Mouse (Mus musculus) liver, adult 2 months (tissue): ENCODE measurements at regions not wholly inside any gene's neighbourhood (a gene's known extent, or its start where the extent isn't known, plus 50 kb on each side); places are given as distances from the start of the nearest gene placed in this dataset.

ENCODE experiments used
- DNase-seq: peaks from one replicate; pipeline ENCODE4 v3.0.0-alpha.2; 2011; ENCODE audit warnings: low read depth, low spot score; ENCODE audit errors: extremely low read depth
- H3K27ac ChIP-seq: fragments of 200-500 bp; replicated peaks from 2 replicates; pipeline ENCODE4 v1.5.1; 2012; ENCODE audit warnings: low read depth, mild to moderate bottlenecking, control low read depth, inconsistent platforms, low read length; ENCODE audit not compliant: insufficient read depth
- H3K27me3 ChIP-seq: fragments of 200-500 bp; 2 replicates; pipeline ENCODE4 v1.6.1; 2012; ENCODE audit warnings: mild to moderate bottlenecking, moderate library complexity, low read length, inconsistent platforms; ENCODE audit not compliant: control insufficient read depth, insufficient read depth
- H3K36me3 ChIP-seq: fragments of 200-500 bp; 2 replicates; pipeline ENCODE4 v1.6.1; 2012; ENCODE audit warnings: low read length, inconsistent platforms; ENCODE audit not compliant: control insufficient read depth, insufficient read depth
- H3K4me1 ChIP-seq: fragments of 200-500 bp; 2 replicates; pipeline ENCODE4 v1.6.1; 2011; ENCODE audit warnings: low read length; ENCODE audit not compliant: control insufficient read depth, insufficient read depth
- H3K4me3 ChIP-seq: fragments of 200-500 bp; 2 replicates; pipeline ENCODE4 v1.5.1; 2011; ENCODE audit warnings: low read depth, mild to moderate bottlenecking, control low read depth, low read length, moderate library complexity; ENCODE audit not compliant: insufficient read depth
- H3K79me2 ChIP-seq: fragments of 200-500 bp; 2 replicates; pipeline ENCODE4 v1.6.1; 2012; ENCODE audit warnings: inconsistent platforms, mild to moderate bottlenecking, low read length, moderate library complexity; ENCODE audit not compliant: control insufficient read depth, insufficient read depth
- H3K9ac ChIP-seq: fragments of 200-500 bp; 2 replicates; pipeline ENCODE4 v1.6.1; 2012; ENCODE audit warnings: low read depth, mild to moderate bottlenecking, control low read depth, inconsistent platforms, low read length
- CTCF ChIP-seq: fragments of 200-500 bp; IDR thresholded peaks from 2 replicates; pipeline ENCODE4 v1.5.1; 2011; ENCODE audit warnings: low read depth, low read length, control low read depth
- POLR2A ChIP-seq: fragments of 200-500 bp; IDR thresholded peaks from 2 replicates; pipeline ENCODE4 v1.6.1; 2011; ENCODE audit warnings: low read length, control low read depth; ENCODE audit not compliant: insufficient read depth; ENCODE audit errors: extremely low read depth
- WGBS: fragments of 180-500 bp; shearing (Covaris S2); methylation state at CpG from one replicate; pipeline ENCODE4 v1.1.7; 2018; 5-methylcytosine and 5-hydroxymethylcytosine counted together

DNA sequence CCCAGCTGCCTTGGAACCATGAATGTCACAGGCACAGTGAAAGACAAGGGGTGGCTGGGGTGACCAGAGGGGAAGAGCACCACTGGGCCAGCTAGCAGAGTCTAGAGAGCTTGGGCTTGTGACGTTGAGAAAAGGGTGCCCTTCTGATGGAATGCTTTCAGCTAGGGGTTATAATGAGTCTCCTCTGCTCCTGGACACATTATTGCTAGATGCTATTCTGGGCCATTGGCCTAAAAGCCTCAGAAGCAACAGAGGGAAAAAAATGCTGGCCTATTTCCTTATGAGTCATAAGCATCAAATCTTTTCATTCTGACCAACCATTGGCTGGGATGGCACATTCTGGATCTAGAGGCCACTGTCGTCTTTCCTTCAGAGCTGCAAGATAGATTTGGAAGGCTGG, 369.8 kb upstream of the Tshz3 start:
- WGBS: 91% methylated on average over 2 of the region's 2 CpGs
- no peak overlapping the region for H3K4me3 ChIP-seq
- H3K27ac ChIP-seq: no peak overlapping the region
- DNase-seq: no peak
- no peaks in the 10 kb centered on the region for H3K79me2 ChIP-seq
- no peaks in the 10 kb centered on the region for H3K4me1 ChIP-seq
- no peaks in the 10 kb centered on the region for H3K27me3 ChIP-seq
- no peaks in the 10 kb centered on the region for H3K36me3 ChIP-seq
- H3K9ac ChIP-seq: no peak overlapping the region
- TF ChIP-seq POLR2A (no peak), CTCF (no peak)

DNA sequence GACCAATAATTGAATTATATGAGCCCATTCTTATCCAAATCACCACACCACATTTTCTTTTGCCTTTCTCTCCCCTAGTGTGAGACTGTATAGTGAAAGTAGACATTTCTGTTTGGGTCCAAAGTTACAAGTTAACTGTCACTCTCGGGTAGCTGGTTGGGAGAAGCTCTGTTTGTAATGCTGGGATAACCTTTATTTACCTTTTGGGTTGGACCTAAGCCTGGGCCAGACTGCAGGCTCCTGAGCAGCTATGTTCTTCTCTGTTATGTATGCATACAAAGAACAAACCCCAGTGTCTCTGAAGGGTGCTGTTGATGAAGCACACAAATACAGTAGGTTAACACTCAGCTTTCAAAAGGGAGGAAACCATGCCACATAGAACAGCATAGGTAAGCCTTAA, 373.9 kb upstream of the Tshz3 start:
- no peak overlapping the region for H3K27ac ChIP-seq
- 17% methylated on average over 1 of the region's 1 CpGs for WGBS

DNA sequence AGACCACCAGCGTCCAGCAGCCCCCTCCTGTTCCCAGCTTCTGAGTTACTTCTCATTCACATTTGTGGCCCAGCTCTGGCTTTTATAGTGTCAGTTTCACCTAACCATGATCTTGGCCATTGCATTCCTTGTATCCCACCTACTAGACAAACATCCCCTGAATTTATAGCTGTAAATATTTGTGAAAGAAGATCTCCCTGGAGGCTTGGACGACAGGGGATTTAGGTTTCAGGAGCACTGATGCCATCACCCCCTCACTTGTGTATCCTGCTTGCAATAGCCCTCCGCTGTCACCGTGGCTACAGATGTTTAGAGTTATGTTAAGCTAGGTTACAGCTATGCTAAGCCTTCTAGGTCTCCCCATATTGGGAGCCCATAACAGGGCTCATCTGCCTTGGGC, 375.7 kb upstream of the Tshz3 start:
- TF ChIP-seq POLR2A: no peak
- DNase-seq: no peak
- Histone ChIP-seq H3K36me3 (no peaks in the 10 kb centered on the region), H3K27ac (no peak overlapping the region), H3K79me2 (no peaks in the 10 kb centered on the region), H3K27me3 (no peaks in the 10 kb centered on the region), H3K4me1 (no peaks in the 10 kb centered on the region), H3K9ac (no peak overlapping the region), H3K4me3 (no peak overlapping the region)
- 88% methylated on average over 4 of the region's 4 CpGs for WGBS

More for the DNA sequence above, 373.9 kb upstream of the Tshz3 start:
- Histone ChIP-seq H3K79me2 (no peaks in the 10 kb centered on the region), H3K9ac (no peak overlapping the region), H3K36me3 (no peaks in the 10 kb centered on the region), H3K4me1 (no peaks in the 10 kb centered on the region), H3K4me3 (no peak overlapping the region), H3K27me3 (no peaks in the 10 kb centered on the region)
- DNase-seq: no peak
- TF ChIP-seq POLR2A: no peak
- no peak for TF ChIP-seq CTCF

DNA sequence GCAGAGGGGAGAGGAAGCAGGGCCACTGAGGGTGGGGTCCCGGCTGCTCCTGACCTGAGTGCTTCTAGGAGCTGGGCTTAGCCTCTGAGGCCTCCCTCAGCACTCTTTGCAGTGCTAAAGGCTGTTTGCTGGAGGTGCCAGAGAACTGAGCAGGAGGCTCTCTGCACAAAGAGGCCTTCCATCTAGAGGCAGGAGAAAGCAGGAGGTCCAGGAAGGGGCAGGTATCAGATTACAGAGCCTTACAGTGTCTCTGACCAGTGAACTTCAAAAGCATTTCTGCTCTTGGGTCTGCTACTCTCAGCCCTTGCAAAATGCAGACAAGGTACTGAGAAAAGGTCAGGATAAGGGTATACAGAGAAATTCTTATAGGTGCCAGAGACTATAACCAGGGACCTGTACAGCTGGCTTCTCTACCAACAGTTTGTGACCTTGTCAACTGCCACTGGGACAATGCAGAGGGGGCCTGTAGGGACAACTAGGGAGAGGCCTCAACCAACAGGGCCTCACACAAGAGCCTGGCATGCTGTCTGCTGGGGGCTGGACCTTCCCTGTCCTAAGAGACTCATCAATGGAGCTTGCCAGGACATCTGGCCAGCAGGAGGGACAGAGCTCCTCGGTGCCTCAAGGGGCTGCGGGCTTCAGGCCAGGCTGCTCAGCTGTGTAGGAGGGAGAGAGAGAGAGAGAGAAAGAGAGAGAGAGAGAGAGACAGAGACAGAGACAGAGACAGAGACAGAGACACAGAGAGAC, 380.3 kb upstream of the Tshz3 start:
- 62% methylated on average over 3 of the region's 3 CpGs for WGBS
- no peak overlapping the region for H3K4me3 ChIP-seq
- no peak overlapping the region for H3K27ac ChIP-seq
- no peaks in the 10 kb centered on the region for H3K79me2 ChIP-seq
- no peaks in the 10 kb centered on the region for H3K36me3 ChIP-seq
- no peak for TF ChIP-seq CTCF
- TF ChIP-seq POLR2A: no peak
- H3K4me1 ChIP-seq: no peaks in the 10 kb centered on the region
- no peak for DNase-seq
- H3K27me3 ChIP-seq: no peaks in the 10 kb centered on the region
- no peak overlapping the region for H3K9ac ChIP-seq

DNA sequence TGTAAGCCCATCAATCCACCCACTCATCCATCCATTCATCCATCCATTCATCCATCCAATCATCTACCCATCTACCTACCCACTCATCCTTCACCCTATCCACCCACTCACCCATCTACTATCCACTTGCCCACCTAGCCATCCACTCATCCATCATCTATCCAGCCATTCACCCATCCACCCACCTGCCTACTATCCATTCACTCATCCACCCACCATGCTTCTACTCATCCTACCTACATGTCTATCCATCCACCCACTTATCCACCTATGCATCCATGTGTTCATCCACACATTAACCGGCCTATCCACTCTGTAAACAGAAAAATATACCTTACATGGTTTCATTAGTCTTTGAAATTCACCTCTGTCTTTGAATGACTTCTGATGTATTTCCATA, 384.2 kb upstream of the Tshz3 start:
- 80% methylated on average over 1 of the region's 1 CpGs for WGBS
- H3K9ac ChIP-seq: no peak overlapping the region
- TF ChIP-seq POLR2A (no peak), CTCF (no peak)
- DNase-seq: no peak
- no peaks in the 10 kb centered on the region for H3K36me3 ChIP-seq
- H3K79me2 ChIP-seq: no peaks in the 10 kb centered on the region
- H3K27me3 ChIP-seq: 0 out of 2 replicates have a peak, but pooled peaks cover 3% of the 10 kb centered on the region
- no peaks in the 10 kb centered on the region for H3K4me1 ChIP-seq
- H3K4me3 ChIP-seq: no peak overlapping the region
- no peak overlapping the region for H3K27ac ChIP-seq
